Mouse (Mus musculus): ENCODE data around the gene Ankrd54. TPM values are rescaled to one million over a fixed set of nuclear protein-coding genes. Genes with fewer than 3 reads are reported as not detected.
A peak's percentile ranks its signal among the peaks of the same experiment; 100 is the strongest.

Ankrd54 gene
- total and polyA plus RNA-seq, 2 experiments from 2014 or later = 45.5 to 53.5 TPM

DNA sequence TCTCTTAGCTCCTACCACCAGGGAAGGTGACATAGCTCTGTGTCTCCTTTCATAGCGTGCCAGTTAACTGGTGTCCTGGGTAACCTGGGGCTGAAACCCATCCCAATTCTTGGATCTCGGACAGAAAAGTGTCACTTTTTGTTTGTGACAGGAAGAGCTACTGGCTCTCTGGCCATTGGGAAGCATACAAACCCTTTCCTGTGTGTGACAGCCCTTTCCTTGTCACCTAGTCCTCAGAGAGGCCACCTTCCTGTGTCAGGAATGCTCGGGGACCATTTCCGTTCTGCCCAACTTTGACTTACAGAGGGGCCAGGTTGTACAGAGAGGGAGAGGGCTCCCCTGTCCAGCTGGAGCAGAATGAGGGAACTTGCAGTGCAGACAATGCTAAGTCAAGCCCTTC is 36.8 kb upstream of the Ankrd54 start:
- H3K4me2 ChIP-seq (ENCODE audit: low read depth, low read length, poor library complexity, severe bottlenecking) = no peak overlapping the region
- ATAC-seq (ENCODE audit: low FRiP score) (no peak), DNase-seq (ENCODE audit: low spot score) (no peak)
- whole genome bisulfite sequencing = 71% methylated on average over 4 of the region's 4 CpGs
- no peak overlapping the region for H3K4me3 ChIP-seq (ENCODE audit: low read depth, low read length)
- peaks cover 10% of the 10 kb centered on the region for H3K36me3 ChIP-seq (ENCODE audit: insufficient read depth, low read length)
- no peak overlapping the region for H3K9ac ChIP-seq (replicated peaks; ENCODE audit: low read length, poor library complexity, severe bottlenecking)
- no peak for TF ChIP-seq CTCF (IDR thresholded peaks at IDR 0.05)
- no peaks in the 10 kb centered on the region for H3K9me3 ChIP-seq (ENCODE audit: low read length)
- no peak overlapping the region for H3K27ac ChIP-seq (ENCODE audit: low read depth, low read length)
- no peaks in the 10 kb centered on the region for H3K27me3 ChIP-seq (ENCODE audit: insufficient read depth, low read length)
- H3K4me1 ChIP-seq (ENCODE audit: insufficient read depth, low read length) = no peaks in the 10 kb centered on the region

- DNase-seq (ENCODE audit: low spot score) (no peak), ATAC-seq (ENCODE audit: low FRiP score) (no peak)
- Histone ChIP-seq H3K9ac (replicated peaks; ENCODE audit: low read length, poor library complexity, severe bottlenecking) (no peak overlapping the region), H3K36me3 (ENCODE audit: insufficient read depth, low read length) (peaks cover 15% of the 10 kb centered on the region), H3K4me2 (ENCODE audit: low read depth, low read length, poor library complexity, severe bottlenecking) (no peak overlapping the region), H3K4me1 (ENCODE audit: insufficient read depth, low read length) (no peaks in the 10 kb centered on the region), H3K9me3 (ENCODE audit: low read length) (no peaks in the 10 kb centered on the region), H3K27me3 (ENCODE audit: insufficient read depth, low read length) (no peaks in the 10 kb centered on the region), H3K27ac (ENCODE audit: low read depth, low read length) (no peak overlapping the region), H3K4me3 (ENCODE audit: low read depth, low read length) (no peak overlapping the region)
- WGBS = 57% methylated on average over 7 of the region's 7 CpGs
- TF ChIP-seq CTCF (IDR thresholded peaks at IDR 0.05) = no peak
These were observed 36.2 kb upstream of the Ankrd54 start for GRCm38 (mm10) chr15:79098868-79099267.

DNA sequence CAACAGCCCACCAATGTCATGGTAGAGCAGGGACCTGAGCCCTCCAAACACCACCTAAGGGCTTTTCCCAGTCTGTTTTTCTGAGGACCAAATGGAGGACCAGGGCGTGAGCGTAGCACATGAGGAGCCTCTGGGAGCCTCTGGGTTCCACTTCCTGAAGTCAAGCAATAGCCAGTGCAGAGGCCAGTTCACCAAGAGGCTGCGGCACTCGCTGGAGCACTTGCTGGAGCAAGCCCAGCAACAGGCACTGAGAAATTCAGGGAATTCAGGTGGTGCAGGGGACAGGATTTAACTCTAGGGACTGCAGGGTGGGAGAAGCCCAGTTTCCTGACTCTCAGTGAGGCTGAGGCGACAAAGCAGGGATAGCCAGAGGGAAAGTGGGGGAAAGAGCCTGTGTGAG is 35.5 kb upstream of the Ankrd54 start:
- Histone ChIP-seq H3K4me1 (ENCODE audit: insufficient read depth, low read length) (no peaks in the 10 kb centered on the region), H3K36me3 (ENCODE audit: insufficient read depth, low read length) (peaks cover 21% of the 10 kb centered on the region), H3K4me2 (ENCODE audit: low read depth, low read length, poor library complexity, severe bottlenecking) (no peak overlapping the region), H3K9me3 (ENCODE audit: low read length) (no peaks in the 10 kb centered on the region), H3K4me3 (ENCODE audit: low read depth, low read length) (no peak overlapping the region), H3K9ac (replicated peaks; ENCODE audit: low read length, poor library complexity, severe bottlenecking) (no peak overlapping the region), H3K27ac (ENCODE audit: low read depth, low read length) (no peak overlapping the region), H3K27me3 (ENCODE audit: insufficient read depth, low read length) (no peaks in the 10 kb centered on the region)
- ATAC-seq (ENCODE audit: low FRiP score) (no peak), DNase-seq (ENCODE audit: low spot score) (no peak)
- TF ChIP-seq CTCF (IDR thresholded peaks at IDR 0.05) = no peak
- WGBS = 67% methylated on average over 5 of the region's 5 CpGs

- TF ChIP-seq CTCF (IDR thresholded peaks at IDR 0.05) = no peak
- ATAC-seq (ENCODE audit: low FRiP score) (no peak), DNase-seq (ENCODE audit: low spot score) (peak; percentile 65)
- Histone ChIP-seq H3K36me3 (ENCODE audit: insufficient read depth, low read length) (peaks cover 24% of the 10 kb centered on the region), H3K9ac (replicated peaks; ENCODE audit: low read length, poor library complexity, severe bottlenecking) (no peak overlapping the region), H3K4me2 (ENCODE audit: low read depth, low read length, poor library complexity, severe bottlenecking) (no peak overlapping the region), H3K9me3 (ENCODE audit: low read length) (no peaks in the 10 kb centered on the region), H3K4me3 (ENCODE audit: low read depth, low read length) (no peak overlapping the region), H3K27me3 (ENCODE audit: insufficient read depth, low read length) (no peaks in the 10 kb centered on the region), H3K4me1 (ENCODE audit: insufficient read depth, low read length) (no peaks in the 10 kb centered on the region), H3K27ac (ENCODE audit: low read depth, low read length) (0 out of 2 replicates have a peak overlapping the region, but pooled peaks have one; percentile 6)
- 51% methylated on average over 6 of the region's 6 CpGs for WGBS
These were observed 34.9 kb upstream of the Ankrd54 start for GRCm38 (mm10) chr15:79097611-79098025.

GRCm38 (mm10) chr15:79097135-79097534 is 34.4 kb upstream of the Ankrd54 start:
- Histone ChIP-seq H3K36me3 (ENCODE audit: insufficient read depth, low read length) (peaks cover 26% of the 10 kb centered on the region), H3K27ac (ENCODE audit: low read depth, low read length) (no peak overlapping the region), H3K4me3 (ENCODE audit: low read depth, low read length) (no peak overlapping the region), H3K4me2 (ENCODE audit: low read depth, low read length, poor library complexity, severe bottlenecking) (no peak overlapping the region), H3K27me3 (ENCODE audit: insufficient read depth, low read length) (no peaks in the 10 kb centered on the region), H3K4me1 (ENCODE audit: insufficient read depth, low read length) (no peaks in the 10 kb centered on the region), H3K9ac (replicated peaks; ENCODE audit: low read length, poor library complexity, severe bottlenecking) (no peak overlapping the region), H3K9me3 (ENCODE audit: low read length) (no peaks in the 10 kb centered on the region)
- 40% methylated on average over 2 of the region's 2 CpGs for WGBS
- DNase-seq (ENCODE audit: low spot score) = no peak
- TF ChIP-seq CTCF (IDR thresholded peaks at IDR 0.05) = no peak
- ATAC-seq (ENCODE audit: low FRiP score) = no peak

DNA sequence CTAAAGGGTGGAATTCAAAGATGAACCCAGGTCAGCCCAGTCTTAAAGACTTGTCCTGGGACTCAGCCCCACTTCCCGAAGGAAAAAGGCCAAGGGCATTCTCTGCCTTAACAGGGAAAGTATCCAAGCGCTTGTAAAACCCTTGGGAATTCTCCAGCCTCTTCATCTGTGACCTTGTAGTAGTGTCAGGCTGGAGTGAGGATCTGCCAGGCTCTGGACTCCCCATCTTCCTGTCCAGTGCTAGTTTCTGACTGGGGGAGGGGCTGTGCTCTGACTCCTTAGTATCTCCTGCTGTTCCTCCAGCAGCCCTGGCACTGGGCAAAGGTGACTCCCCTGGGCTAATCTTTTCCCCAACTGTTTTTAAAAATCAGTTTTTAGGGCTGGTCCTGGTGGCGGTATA is 33.9 kb upstream of the Ankrd54 start:
- 65% methylated on average over 3 of the region's 3 CpGs for WGBS
- TF ChIP-seq CTCF (IDR thresholded peaks at IDR 0.05) = no peak
- Histone ChIP-seq H3K27me3 (ENCODE audit: insufficient read depth, low read length) (no peaks in the 10 kb centered on the region), H3K9ac (replicated peaks; ENCODE audit: low read length, poor library complexity, severe bottlenecking) (no peak overlapping the region), H3K4me3 (ENCODE audit: low read depth, low read length) (no peak overlapping the region), H3K27ac (ENCODE audit: low read depth, low read length) (no peak overlapping the region), H3K9me3 (ENCODE audit: low read length) (no peaks in the 10 kb centered on the region), H3K4me1 (ENCODE audit: insufficient read depth, low read length) (no peaks in the 10 kb centered on the region), H3K36me3 (ENCODE audit: insufficient read depth, low read length) (peaks cover 32% of the 10 kb centered on the region), H3K4me2 (ENCODE audit: low read depth, low read length, poor library complexity, severe bottlenecking) (no peak overlapping the region)
- DNase-seq (ENCODE audit: low spot score) (no peak), ATAC-seq (ENCODE audit: low FRiP score) (no peak)

All from midbrain, postnatal 0 days (tissue).